Mouse (Mus musculus) midbrain, embryonic 11.5 days (tissue): ENCODE measurements around the gene Zc3h14. TPM values are rescaled to one million over a fixed set of nuclear protein-coding genes. Genes with fewer than 3 reads are reported as not detected.

ENCODE experiments used
- ATAC-seq: fragments of 200-750 bp; cut with Nextera tagmentation; 2 replicates; pipeline ENCODE4 v1.8.0; 2017; ENCODE audit warnings: moderate TSS enrichment, moderate library complexity; ENCODE audit not compliant: low FRiP score
- DNase-seq: peaks from one replicate; pipeline ENCODE4 v3.0.0; 2015; ENCODE audit warnings: low spot score; ENCODE audit errors: missing footprints
- H3K27ac ChIP-seq: fragments of 300-500 bp; sonication (generic); 2 replicates; pipeline ENCODE4 v1.5.1; 2014; ENCODE audit warnings: low read depth, low read length
- H3K27me3 ChIP-seq: fragments of 300-500 bp; sonication (generic); 2 replicates; pipeline ENCODE4 v1.6.1; 2014; ENCODE audit warnings: mild to moderate bottlenecking, low read length, moderate library complexity, mixed read lengths; ENCODE audit not compliant: control insufficient read depth, insufficient read depth
- H3K36me3 ChIP-seq: fragments of 300-500 bp; sonication (generic); 2 replicates; pipeline ENCODE4 v1.6.1; 2014; ENCODE audit warnings: mild to moderate bottlenecking, low read length, moderate library complexity, mixed read lengths; ENCODE audit not compliant: control insufficient read depth, insufficient read depth
- H3K4me1 ChIP-seq: fragments of 300-500 bp; sonication (generic); 2 replicates; pipeline ENCODE4 v1.6.1; 2014; ENCODE audit warnings: low read length; ENCODE audit not compliant: control insufficient read depth, insufficient read depth
- H3K4me2 ChIP-seq: fragments of 300-500 bp; sonication (generic); 2 replicates; pipeline ENCODE4 v1.6.1; 2014; ENCODE audit warnings: mild to moderate bottlenecking, moderate library complexity
- H3K4me3 ChIP-seq: fragments of 300-500 bp; sonication (generic); 2 replicates; pipeline ENCODE4 v1.5.1; 2014; ENCODE audit warnings: low read depth, low read length
- H3K9ac ChIP-seq: fragments of 300-500 bp; sonication (generic); 2 replicates; pipeline ENCODE4 v1.6.1; 2014; ENCODE audit warnings: low read length
- H3K9me3 ChIP-seq: fragments of 300-500 bp; sonication (generic); 2 replicates; pipeline ENCODE4 v1.6.1; 2016; ENCODE audit warnings: low read length; ENCODE audit not compliant: control insufficient read depth
- WGBS: fragments of 180-500 bp; shearing (Covaris S2); extraction: QIAGEN DNeasy Blood & Tissue Kit; methylation state at CpG from one replicate; pipeline ENCODE4 v1.1.7; 2014; 5-methylcytosine and 5-hydroxymethylcytosine counted together
- polyA plus RNA-seq: library from polyadenylated mRNA; unstranded; fragments of >200 nt; fragmentation: Nextera tagmentation; extraction: Ambion mirVana; gene quantifications from 2 replicates; pipeline ENCODE4 v1.2.1, GENCODE M21; 2014

Gene Zc3h14
- polyA plus RNA-seq, 1 experiment from 2014 or later = 180 TPM

DNA sequence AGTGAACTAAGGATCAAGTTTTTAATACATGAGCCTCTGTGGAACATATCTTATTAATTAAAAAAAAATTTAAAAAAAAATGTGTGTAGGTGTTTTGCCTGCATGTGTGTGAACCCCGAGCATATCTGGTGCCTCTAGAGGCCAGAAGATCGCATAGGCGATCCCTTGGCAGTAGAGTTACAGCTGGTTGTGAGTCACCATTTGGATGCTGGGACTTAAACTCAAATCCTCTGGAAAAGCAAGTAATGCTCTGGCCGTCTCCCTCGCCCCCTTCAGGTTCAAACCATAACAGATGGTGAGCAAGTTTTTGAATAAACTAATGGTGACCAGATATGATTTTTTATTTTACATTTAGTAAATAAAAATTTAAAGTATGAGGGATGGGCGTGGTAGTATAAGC is 10.9 kb downstream of the Zc3h14 start:
- no peak for DNase-seq
- H3K9ac ChIP-seq = no peak overlapping the region
- no peak overlapping the region for H3K27ac ChIP-seq
- no peak overlapping the region for H3K4me2 ChIP-seq
- no peak overlapping the region for H3K4me3 ChIP-seq
- H3K9me3 ChIP-seq = no peaks in the 10 kb centered on the region
- no peak for ATAC-seq
- no peaks in the 10 kb centered on the region for H3K27me3 ChIP-seq
- 91% methylated on average over 6 of the region's 6 CpGs for WGBS
- H3K4me1 ChIP-seq = no peaks in the 10 kb centered on the region
- H3K36me3 ChIP-seq = peaks cover 14% of the 10 kb centered on the region; the same call in 1 of the 2 replicates

DNA sequence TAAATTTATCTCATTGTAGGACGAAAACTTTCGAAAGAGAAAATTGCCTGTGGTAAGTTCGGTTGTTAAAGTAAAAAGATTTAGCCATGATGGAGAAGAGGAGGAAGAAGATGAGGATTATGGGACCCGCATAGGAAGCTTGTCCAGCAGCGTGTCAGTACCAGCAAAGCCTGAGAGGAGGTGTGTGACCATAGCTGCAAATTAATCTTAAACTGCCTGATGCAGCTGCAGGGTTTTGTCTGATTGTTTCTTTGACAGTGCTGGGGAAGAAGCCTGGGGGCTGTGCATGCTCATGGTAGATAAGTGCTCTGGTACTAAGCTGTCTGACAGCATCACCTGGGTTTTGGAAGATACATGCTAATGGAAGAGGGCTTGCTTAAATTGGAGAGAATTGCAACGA is 12.9 kb downstream of the Zc3h14 start:
- Histone ChIP-seq H3K4me1 (no peaks in the 10 kb centered on the region), H3K9me3 (no peaks in the 10 kb centered on the region)
- ATAC-seq = no peak

DNA sequence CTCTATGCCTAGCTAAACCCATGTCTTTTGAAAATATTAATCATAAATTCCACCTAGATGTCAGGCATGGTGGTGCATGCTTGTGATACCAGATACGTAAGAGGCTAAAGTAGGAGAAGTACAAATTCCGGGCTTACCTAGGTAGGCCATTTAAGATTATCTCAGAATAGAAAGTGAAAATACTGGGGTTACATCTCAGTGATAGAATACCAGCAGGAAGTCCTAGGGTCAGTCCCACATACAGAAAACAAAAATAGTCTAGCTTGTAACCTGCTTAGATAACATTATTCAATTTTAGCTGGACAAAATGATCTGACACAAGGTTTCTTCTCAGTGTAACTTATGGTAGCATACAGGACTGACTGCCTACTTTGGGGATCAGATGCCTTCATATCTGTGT is 19.5 kb downstream of the Zc3h14 start:
- Histone ChIP-seq H3K4me1 (no peaks in the 10 kb centered on the region), H3K9ac (no peak overlapping the region), H3K4me3 (no peak overlapping the region), H3K36me3 (peaks cover 2% of the 10 kb centered on the region; the same call in 1 of the 2 replicates), H3K4me2 (no peak overlapping the region), H3K9me3 (no peaks in the 10 kb centered on the region), H3K27ac (no peak overlapping the region), H3K27me3 (no peaks in the 10 kb centered on the region)
- 100% methylated on average over 2 of the region's 2 CpGs for WGBS
- DNase-seq (no peak), ATAC-seq (no peak)

More for the DNA sequence above, 12.9 kb downstream of the Zc3h14 start:
- Histone ChIP-seq H3K4me2 (no peak overlapping the region), H3K4me3 (no peak overlapping the region), H3K27ac (no peak overlapping the region), H3K9ac (no peak overlapping the region), H3K27me3 (no peaks in the 10 kb centered on the region), H3K36me3 (peaks cover 10% of the 10 kb centered on the region; the same call in 1 of the 2 replicates)
- 94% methylated on average over 6 of the region's 6 CpGs for WGBS
- no peak for DNase-seq

DNA sequence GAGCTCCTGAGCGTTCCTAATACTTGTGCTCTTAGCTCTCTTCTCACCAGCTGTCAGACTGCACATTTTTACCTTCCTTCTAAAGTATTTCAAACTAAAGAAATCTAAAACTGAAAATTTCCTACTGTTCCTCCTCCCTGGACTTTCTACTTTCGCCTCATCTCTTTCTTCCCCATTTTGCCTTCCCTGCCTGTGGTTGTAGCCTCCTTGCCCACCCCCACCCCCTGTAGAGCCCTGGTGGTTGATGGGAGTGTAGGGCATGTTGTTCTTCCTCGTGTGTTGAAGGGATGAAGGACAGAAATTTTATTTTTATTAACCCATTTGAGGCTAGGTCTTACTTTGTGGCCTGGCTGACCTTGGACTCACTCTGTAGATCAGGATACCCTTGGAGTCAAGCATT is 30.7 kb downstream of the Zc3h14 start:
- ATAC-seq = no peak
- H3K27ac ChIP-seq = no peak overlapping the region
- no peak overlapping the region for H3K4me3 ChIP-seq
- no peak for DNase-seq
- H3K36me3 ChIP-seq = peaks cover 19% of the 10 kb centered on the region
- no peak overlapping the region for H3K4me2 ChIP-seq
- WGBS = 82% methylated on average over 3 of the region's 3 CpGs
- no peaks in the 10 kb centered on the region for H3K9me3 ChIP-seq
- no peak overlapping the region for H3K9ac ChIP-seq
- no peaks in the 10 kb centered on the region for H3K27me3 ChIP-seq
- no peaks in the 10 kb centered on the region for H3K4me1 ChIP-seq

DNA sequence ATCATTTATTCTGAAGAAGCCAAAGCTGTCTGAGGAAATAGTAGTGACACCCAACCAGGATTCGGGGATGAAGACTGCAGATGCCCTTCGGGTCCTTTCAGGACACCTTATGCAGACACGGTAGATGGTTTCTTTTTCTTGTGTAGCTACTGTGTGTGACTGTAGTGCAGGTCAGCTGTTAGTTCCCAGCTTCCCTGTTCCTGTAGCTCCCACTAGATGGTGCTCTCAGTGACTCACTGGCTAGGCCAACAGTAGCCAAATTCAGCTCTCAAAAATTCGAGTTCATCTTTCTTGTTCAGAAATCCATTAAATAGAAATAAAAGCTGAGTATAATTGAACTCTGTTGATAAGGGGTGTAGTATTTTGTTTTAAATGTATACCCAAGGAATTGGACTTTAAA is 32.4 kb downstream of the Zc3h14 start:
- DNase-seq (no peak), ATAC-seq (0 out of 2 replicates have a peak, but pooled peaks have one; percentile 58)

DNA sequence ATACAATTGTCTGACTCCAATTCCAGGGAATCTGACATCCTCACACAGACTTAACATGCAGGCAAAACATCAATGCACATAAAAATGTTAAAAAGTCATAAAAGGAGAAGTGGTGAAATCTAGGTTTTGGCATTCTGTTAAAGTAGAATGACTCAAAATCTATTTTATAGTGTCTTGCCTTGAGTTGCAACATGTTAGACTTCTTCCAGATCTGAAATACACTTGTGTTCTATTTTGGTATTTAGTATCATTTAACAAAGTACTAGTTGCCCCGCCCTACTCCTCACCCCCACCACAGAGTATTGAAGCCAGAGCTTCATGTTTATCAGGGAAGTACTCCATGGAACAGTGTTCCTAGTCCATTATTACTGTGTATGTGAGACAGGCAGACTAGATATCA is 37.5 kb downstream of the Zc3h14 start:
- ATAC-seq (no peak), DNase-seq (no peak)
- no peak overlapping the region for H3K27ac ChIP-seq
- no peaks in the 10 kb centered on the region for H3K9me3 ChIP-seq
- WGBS = 94% methylated on average over 1 of the region's 1 CpGs
- no peaks in the 10 kb centered on the region for H3K27me3 ChIP-seq
- no peak overlapping the region for H3K9ac ChIP-seq
- no peaks in the 10 kb centered on the region for H3K4me1 ChIP-seq
- peaks cover 20% of the 10 kb centered on the region for H3K36me3 ChIP-seq
- no peak overlapping the region for H3K4me2 ChIP-seq
- H3K4me3 ChIP-seq = no peak overlapping the region

More for the DNA sequence above, 32.4 kb downstream of the Zc3h14 start:
- Histone ChIP-seq H3K4me2 (no peak overlapping the region), H3K36me3 (peaks cover 19% of the 10 kb centered on the region), H3K9ac (no peak overlapping the region), H3K27ac (no peak overlapping the region), H3K4me3 (no peak overlapping the region), H3K4me1 (no peaks in the 10 kb centered on the region), H3K9me3 (no peaks in the 10 kb centered on the region), H3K27me3 (no peaks in the 10 kb centered on the region)
- WGBS = 85% methylated on average over 4 of the region's 4 CpGs

DNA sequence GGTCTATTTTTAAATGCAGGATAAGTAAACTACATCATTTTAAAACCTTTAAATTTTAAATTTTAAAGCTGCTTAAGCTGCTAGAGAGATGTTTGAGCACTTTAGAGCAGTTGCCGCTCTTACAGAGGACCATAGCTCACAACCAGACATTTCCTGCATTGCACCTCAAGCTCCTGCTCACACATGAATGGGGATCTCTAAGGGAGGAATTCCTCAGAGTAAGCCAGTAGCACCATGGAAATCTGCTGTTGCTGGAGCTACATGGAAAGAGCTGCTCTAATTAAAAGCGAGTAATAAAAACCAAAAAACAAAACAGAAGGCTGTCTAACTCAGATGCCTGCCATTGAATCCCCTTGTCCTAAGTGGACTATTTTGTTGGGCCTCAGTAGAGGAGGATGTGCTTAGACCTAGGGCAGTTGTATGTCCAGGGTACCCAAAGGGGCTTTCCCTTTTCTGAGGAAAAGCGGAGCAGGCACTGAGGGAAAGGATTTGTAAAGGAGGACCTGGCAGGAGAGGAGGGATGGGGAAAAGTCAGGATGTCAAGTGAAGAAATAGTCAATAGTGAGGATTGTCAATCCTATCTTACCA is 49.1 kb downstream of the Zc3h14 start:
- 91% methylated on average over 3 of the region's 3 CpGs for WGBS
- H3K9ac ChIP-seq = no peak overlapping the region
- ATAC-seq (no peak), DNase-seq (no peak)
- peaks cover 15% of the 10 kb centered on the region; the same call in 1 of the 2 replicates for H3K36me3 ChIP-seq
- no peaks in the 10 kb centered on the region for H3K9me3 ChIP-seq
- no peak overlapping the region for H3K27ac ChIP-seq
- no peaks in the 10 kb centered on the region for H3K27me3 ChIP-seq
- H3K4me3 ChIP-seq = no peak overlapping the region
- H3K4me2 ChIP-seq = no peak overlapping the region
- H3K4me1 ChIP-seq = peaks cover 4% of the 10 kb centered on the region; the same call in 1 of the 2 replicates

DNA sequence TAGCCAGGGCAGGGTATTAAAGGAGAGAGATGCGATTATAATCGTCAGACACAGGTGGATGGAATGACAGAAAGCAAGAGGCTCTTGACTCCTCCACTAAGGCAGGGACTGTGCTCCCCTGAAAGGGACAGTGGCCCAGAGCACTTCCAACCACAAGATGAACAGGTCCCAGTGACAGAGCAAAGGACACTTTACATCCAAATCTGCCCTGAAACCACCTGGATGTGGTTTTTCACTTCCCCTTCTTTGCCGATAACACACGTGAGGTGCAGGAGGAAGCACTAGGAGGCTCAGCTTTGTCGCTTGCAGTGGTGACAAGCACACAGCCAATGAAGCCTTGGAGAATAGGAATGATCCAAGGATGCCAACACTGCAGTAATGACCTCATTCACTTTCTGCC is 53.6 kb downstream of the Zc3h14 start:
- Histone ChIP-seq H3K9ac (no peak overlapping the region), H3K4me2 (no peak overlapping the region), H3K36me3 (peaks cover 8% of the 10 kb centered on the region; the same call in 1 of the 2 replicates), H3K4me3 (no peak overlapping the region), H3K9me3 (no peaks in the 10 kb centered on the region), H3K27ac (no peak overlapping the region), H3K4me1 (no peaks in the 10 kb centered on the region), H3K27me3 (no peaks in the 10 kb centered on the region)
- ATAC-seq (no peak), DNase-seq (no peak)
- 92% methylated on average over 5 of the region's 5 CpGs for WGBS

DNA sequence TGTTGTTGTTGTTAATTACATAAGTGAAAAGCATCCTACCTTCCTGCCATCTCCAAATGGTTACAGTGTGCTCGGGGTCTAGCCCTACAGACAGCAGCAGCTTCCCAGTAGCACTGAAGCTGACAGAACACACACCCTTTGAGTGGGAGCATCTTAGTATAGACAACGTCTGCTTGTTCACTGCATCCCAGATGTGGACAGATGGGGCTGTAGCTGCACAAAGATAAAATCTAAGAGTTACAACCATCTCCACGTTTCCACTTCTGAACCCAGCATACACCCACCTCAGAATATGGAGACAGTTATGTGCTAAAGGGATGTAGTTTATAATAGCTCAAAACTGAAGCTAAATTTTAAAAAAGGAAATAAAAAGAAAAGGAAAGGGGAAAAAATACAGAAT is 55.5 kb downstream of the Zc3h14 start:
- Histone ChIP-seq H3K9ac (no peak overlapping the region), H3K4me3 (no peak overlapping the region), H3K4me1 (no peaks in the 10 kb centered on the region), H3K27ac (no peak overlapping the region), H3K36me3 (peaks cover 8% of the 10 kb centered on the region; the same call in 1 of the 2 replicates), H3K9me3 (no peaks in the 10 kb centered on the region), H3K27me3 (no peaks in the 10 kb centered on the region), H3K4me2 (no peak overlapping the region)
- DNase-seq = no peak
- 88% methylated on average over 3 of the region's 3 CpGs for WGBS
- ATAC-seq = no peak
